Mouse (Mus musculus) lung, embryonic 14.5 days (tissue): ENCODE data around the gene Snx11. TPM values are rescaled to one million over a fixed set of nuclear protein-coding genes. Genes with fewer than 3 reads are reported as not detected.

Experiments used
- ATAC-seq: fragments of 200-750 bp; cut with Nextera tagmentation; 2 replicates; pipeline ENCODE4 v1.8.0; 2017; ENCODE audit warnings: mild to moderate bottlenecking, moderate TSS enrichment, moderate library complexity; ENCODE audit not compliant: insufficient read depth
- DNase-seq: peaks from one replicate; pipeline ENCODE4 v3.0.0-alpha.2; 2015
- H3K27ac ChIP-seq: fragments of 300-500 bp; sonication (generic); 2 replicates; pipeline ENCODE4 v1.5.1; 2014; ENCODE audit warnings: low read depth, mild to moderate bottlenecking, moderate library complexity
- H3K27me3 ChIP-seq: fragments of 300-500 bp; sonication (generic); 2 replicates; pipeline ENCODE4 v1.6.1; 2014; ENCODE audit warnings: low read length, control low read depth; ENCODE audit not compliant: insufficient read depth
- H3K36me3 ChIP-seq: fragments of 300-500 bp; sonication (generic); 2 replicates; pipeline ENCODE4 v1.6.1; 2014; ENCODE audit warnings: control low read depth; ENCODE audit not compliant: insufficient read depth
- H3K4me1 ChIP-seq: fragments of 300-500 bp; sonication (generic); 2 replicates; pipeline ENCODE4 v1.6.1; 2014; ENCODE audit warnings: antibody characterized with exemption, control low read depth; ENCODE audit not compliant: insufficient read depth
- H3K4me2 ChIP-seq: fragments of 300-500 bp; sonication (generic); 2 replicates; pipeline ENCODE4 v1.6.1; 2014; ENCODE audit warnings: mild to moderate bottlenecking
- H3K4me3 ChIP-seq: fragments of 300-500 bp; sonication (generic); 2 replicates; pipeline ENCODE4 v1.5.1; 2014; ENCODE audit warnings: low read depth, low read length
- H3K9ac ChIP-seq: fragments of 300-500 bp; sonication (generic); 2 replicates; pipeline ENCODE4 v1.6.1; 2014
- H3K9me3 ChIP-seq: fragments of 300-500 bp; sonication (generic); 2 replicates; pipeline ENCODE4 v1.6.1; 2016; ENCODE audit warnings: low read depth, low read length, control low read depth
- CTCF ChIP-seq: IDR thresholded peaks from 2 replicates; pipeline ENCODE4 v1.5.1; 2016; ENCODE audit warnings: antibody characterized with exemption, low read depth
- WGBS: fragments of 180-500 bp; shearing (Covaris S2); extraction: QIAGEN DNeasy Blood & Tissue Kit; methylation state at CpG from one replicate; pipeline ENCODE4 v1.1.7; 2014; 5-methylcytosine and 5-hydroxymethylcytosine counted together
- polyA plus RNA-seq: library from polyadenylated mRNA; unstranded; fragments of >200 nt; fragmentation: Nextera tagmentation; extraction: Ambion mirVana; gene quantifications from 2 replicates; pipeline ENCODE4 v1.2.1, GENCODE M21; 2014

The Snx11 gene
- polyA plus RNA-seq, 1 experiment from 2014 or later = 15.7 TPM

DNA sequence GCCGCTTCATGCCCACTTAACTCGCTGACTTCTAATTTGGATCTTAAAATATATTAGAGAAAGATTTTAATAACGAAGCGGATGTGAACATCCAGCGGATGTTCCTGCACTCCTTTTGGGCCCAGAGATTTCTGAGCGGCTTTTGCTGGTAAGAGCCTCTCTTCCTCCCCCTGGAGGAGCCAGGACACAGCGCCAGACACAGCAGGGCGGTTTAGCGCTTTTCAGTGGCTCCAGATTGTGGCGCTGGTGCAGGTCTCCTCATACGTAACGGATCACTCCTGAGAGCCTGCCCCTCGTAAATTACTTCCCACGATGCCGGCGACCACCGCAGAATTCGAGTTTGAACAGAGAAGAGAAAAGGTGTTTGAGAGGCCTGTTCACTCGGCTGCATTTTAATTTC is 41.5 kb downstream of the Snx11 start:
- Histone ChIP-seq H3K4me2 (peak overlapping the region; percentile 58), H3K36me3 (no peaks in the 10 kb centered on the region), H3K9me3 (no peaks in the 10 kb centered on the region), H3K27ac (no peak overlapping the region), H3K27me3 (peaks cover 4% of the 10 kb centered on the region; the same call in 1 of the 2 replicates), H3K4me3 (peak overlapping the region; percentile 18; the same call in 1 of the 2 replicates), H3K4me1 (peaks cover 3% of the 10 kb centered on the region; the same call in 1 of the 2 replicates), H3K9ac (peak overlapping the region; percentile 39)
- WGBS = 2% methylated on average over 19 of the region's 19 CpGs
- TF ChIP-seq CTCF = peak; percentile 72
- peak; percentile 89 for DNase-seq
- ATAC-seq = peak; percentile 77

- Histone ChIP-seq H3K9ac (no peak overlapping the region), H3K4me3 (no peak overlapping the region), H3K27me3 (no peaks in the 10 kb centered on the region), H3K9me3 (no peaks in the 10 kb centered on the region), H3K4me2 (no peak overlapping the region), H3K4me1 (peaks cover 3% of the 10 kb centered on the region; the same call in 1 of the 2 replicates), H3K36me3 (no peaks in the 10 kb centered on the region), H3K27ac (peak overlapping the region; percentile 40; the same call in 1 of the 2 replicates)
- no peak for TF ChIP-seq CTCF
- no peak for DNase-seq
- ATAC-seq = peak; percentile 35; the same call in 1 of the 2 replicates
- 30% methylated on average over 4 of the region's 4 CpGs for WGBS
Measured at GRCm38 (mm10) chr11:96732657-96733056, 44.7 kb downstream of the Snx11 start.

DNA sequence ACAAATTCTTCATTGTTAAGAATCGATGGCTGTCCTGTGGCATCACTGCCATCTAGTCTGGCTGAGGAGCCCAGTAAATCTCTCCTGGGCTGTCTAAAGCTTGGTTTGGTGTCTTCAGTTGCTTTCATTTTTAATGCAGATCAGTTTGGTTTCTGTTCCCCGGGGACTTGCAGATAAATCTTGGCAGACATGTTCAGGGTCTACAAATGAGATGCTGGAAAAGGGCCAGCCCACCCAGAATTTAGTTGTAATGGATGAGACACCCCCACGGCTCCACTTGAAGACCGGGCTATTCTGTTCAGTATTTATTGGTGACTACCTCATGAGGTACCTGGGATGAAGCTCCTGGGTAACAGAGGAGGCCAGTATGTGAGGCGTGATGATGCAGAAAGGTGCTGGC is 47.0 kb downstream of the Snx11 start:
- H3K9me3 ChIP-seq = no peaks in the 10 kb centered on the region
- no peaks in the 10 kb centered on the region for H3K36me3 ChIP-seq
- no peak overlapping the region for H3K4me2 ChIP-seq
- ATAC-seq (no peak), DNase-seq (peak; percentile 41)
- no peaks in the 10 kb centered on the region; the same call in 1 of the 2 replicates for H3K4me1 ChIP-seq
- no peak overlapping the region for H3K4me3 ChIP-seq
- H3K27ac ChIP-seq = no peak overlapping the region
- H3K27me3 ChIP-seq = no peaks in the 10 kb centered on the region
- 60% methylated on average over 5 of the region's 5 CpGs for WGBS
- H3K9ac ChIP-seq = no peak overlapping the region
- TF ChIP-seq CTCF = no peak

DNA sequence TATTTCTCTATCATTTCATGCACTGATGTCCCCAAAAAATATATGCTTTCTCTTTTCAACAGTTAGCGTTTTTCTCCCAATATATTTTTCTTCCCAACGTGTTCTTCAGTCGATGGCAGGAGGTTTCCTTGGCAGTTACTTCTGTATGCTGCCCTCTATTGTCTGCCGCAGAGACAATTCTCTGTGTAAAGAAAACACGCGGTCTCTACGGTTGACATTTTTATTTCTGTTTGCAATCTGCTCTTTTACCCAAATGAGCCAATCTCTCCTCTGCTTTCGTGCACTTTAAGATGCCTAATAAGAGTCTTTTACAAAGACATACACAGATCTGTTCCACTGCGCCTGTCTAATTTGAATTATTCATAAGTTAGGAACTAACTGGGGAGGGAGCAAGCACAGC is 47.9 kb downstream of the Snx11 start:
- DNase-seq (peak; percentile 56), ATAC-seq (no peak)
- WGBS = 42% methylated on average over 9 of the region's 9 CpGs
- Histone ChIP-seq H3K27me3 (no peaks in the 10 kb centered on the region), H3K4me3 (no peak overlapping the region), H3K4me2 (no peak overlapping the region), H3K9ac (no peak overlapping the region), H3K27ac (no peak overlapping the region), H3K36me3 (no peaks in the 10 kb centered on the region), H3K9me3 (no peaks in the 10 kb centered on the region), H3K4me1 (no peaks in the 10 kb centered on the region; the same call in 1 of the 2 replicates)
- peak; percentile 35 for TF ChIP-seq CTCF

- Histone ChIP-seq H3K9ac (no peak overlapping the region), H3K36me3 (no peaks in the 10 kb centered on the region), H3K4me2 (no peak overlapping the region), H3K27ac (no peak overlapping the region), H3K9me3 (no peaks in the 10 kb centered on the region), H3K27me3 (no peaks in the 10 kb centered on the region), H3K4me1 (no peaks in the 10 kb centered on the region; the same call in 1 of the 2 replicates), H3K4me3 (no peak overlapping the region)
- ATAC-seq = no peak
- WGBS = 72% methylated on average over 2 of the region's 2 CpGs
- TF ChIP-seq CTCF = no peak
- DNase-seq = no peak
Measured at GRCm38 (mm10) chr11:96728577-96728976, 48.8 kb downstream of the Snx11 start.

DNA sequence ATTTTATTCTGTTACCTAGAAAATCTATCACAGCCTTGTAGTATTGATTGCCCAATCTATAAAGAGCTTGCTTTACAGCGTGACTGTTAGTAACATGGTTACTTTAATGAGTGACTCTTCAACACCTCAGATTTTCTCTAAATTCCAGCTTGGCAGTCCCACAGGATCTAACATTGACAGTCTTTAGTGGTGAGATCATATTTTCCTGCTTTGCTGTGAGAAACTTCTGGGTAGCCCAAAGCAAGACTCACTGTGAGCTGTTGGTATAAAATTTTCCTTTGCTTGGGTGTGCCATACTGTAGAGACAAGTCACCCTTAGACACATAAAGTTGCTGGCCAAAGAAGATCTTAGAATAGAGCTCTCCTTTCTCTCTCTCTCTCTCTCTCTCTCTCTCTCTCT is 51.5 kb downstream of the Snx11 start:
- H3K4me3 ChIP-seq = no peak overlapping the region
- H3K4me1 ChIP-seq = no peaks in the 10 kb centered on the region
- no peak for DNase-seq
- TF ChIP-seq CTCF = no peak
- H3K27me3 ChIP-seq = no peaks in the 10 kb centered on the region
- no peak overlapping the region for H3K9ac ChIP-seq
- no peaks in the 10 kb centered on the region for H3K36me3 ChIP-seq
- no peaks in the 10 kb centered on the region for H3K9me3 ChIP-seq
- WGBS = 47% methylated on average over 1 of the region's 1 CpGs
- no peak overlapping the region for H3K4me2 ChIP-seq
- no peak for ATAC-seq
- H3K27ac ChIP-seq = no peak overlapping the region

DNA sequence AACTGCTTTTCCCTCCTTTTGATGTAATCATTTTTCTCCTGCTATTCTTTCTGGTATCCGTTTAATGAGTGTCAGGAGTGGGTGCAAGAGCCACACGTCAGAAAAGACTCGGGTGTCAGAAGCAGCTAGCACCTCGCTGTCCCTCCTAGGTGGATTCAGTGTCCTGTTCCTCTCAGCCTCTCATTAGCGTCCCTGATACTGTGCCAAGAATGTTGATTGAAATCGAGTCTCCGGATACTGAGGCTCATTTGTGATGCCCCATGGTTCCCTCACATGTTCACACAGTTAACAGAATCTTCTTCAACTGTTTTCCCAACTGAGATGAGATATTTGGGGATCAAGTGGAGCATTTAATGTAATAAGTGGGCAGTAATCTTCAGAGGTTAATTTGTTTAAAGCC is 58.8 kb downstream of the Snx11 start:
- Histone ChIP-seq H3K27ac (no peak overlapping the region), H3K9ac (no peak overlapping the region), H3K27me3 (no peaks in the 10 kb centered on the region), H3K9me3 (no peaks in the 10 kb centered on the region), H3K36me3 (no peaks in the 10 kb centered on the region), H3K4me3 (no peak overlapping the region), H3K4me1 (no peaks in the 10 kb centered on the region), H3K4me2 (no peak overlapping the region)
- TF ChIP-seq CTCF = no peak
- 37% methylated on average over 7 of the region's 7 CpGs for WGBS
- DNase-seq = no peak
- ATAC-seq = no peak

Other genes starting within 250 kb of the Snx11 start
- 103 and 112 TPM in 2 replicates for gene Cbx1, start 11.6 kb upstream of the Snx11 start, polyA plus RNA-seq
- gene Nfe2l1, start 52.4 kb upstream of the Snx11 start, polyA plus RNA-seq = 34.6 and 39.5 TPM in 2 replicates
- 144 and 151 TPM in 2 replicates for gene Copz2, start 72.3 kb upstream of the Snx11 start, polyA plus RNA-seq
- 61.8 and 63.8 TPM in 2 replicates for gene Cdk5rap3, start 138.9 kb upstream of the Snx11 start, polyA plus RNA-seq
- 24.1 and 30.8 TPM in 2 replicates for gene Prr15l, start 150.5 kb upstream of the Snx11 start, polyA plus RNA-seq
- 18.4 and 19.5 TPM in 2 replicates for gene Pnpo, start 166.4 kb upstream of the Snx11 start, polyA plus RNA-seq
- gene Sp2, start 205.4 kb upstream of the Snx11 start, polyA plus RNA-seq = 22.3 and 23.7 TPM in 2 replicates
- gene Sp6, start 235.8 kb upstream of the Snx11 start, polyA plus RNA-seq = 0.22 and 0.43 TPM in 2 replicates